Mouse (Mus musculus): ENCODE measurements around the gene Gm20449. TPM values are rescaled to one million over a fixed set of nuclear protein-coding genes. Genes with fewer than 3 reads are reported as not detected.
"Not testable (repeated sequence)": the region's sequence is repeated elsewhere in the genome, so short reads cannot be mapped to it uniquely, and the experiment has no call there.

The Gm20449 gene
- under 1 TPM; 0.18 to 0.27 TPM for total RNA-seq (2021)

DNA sequence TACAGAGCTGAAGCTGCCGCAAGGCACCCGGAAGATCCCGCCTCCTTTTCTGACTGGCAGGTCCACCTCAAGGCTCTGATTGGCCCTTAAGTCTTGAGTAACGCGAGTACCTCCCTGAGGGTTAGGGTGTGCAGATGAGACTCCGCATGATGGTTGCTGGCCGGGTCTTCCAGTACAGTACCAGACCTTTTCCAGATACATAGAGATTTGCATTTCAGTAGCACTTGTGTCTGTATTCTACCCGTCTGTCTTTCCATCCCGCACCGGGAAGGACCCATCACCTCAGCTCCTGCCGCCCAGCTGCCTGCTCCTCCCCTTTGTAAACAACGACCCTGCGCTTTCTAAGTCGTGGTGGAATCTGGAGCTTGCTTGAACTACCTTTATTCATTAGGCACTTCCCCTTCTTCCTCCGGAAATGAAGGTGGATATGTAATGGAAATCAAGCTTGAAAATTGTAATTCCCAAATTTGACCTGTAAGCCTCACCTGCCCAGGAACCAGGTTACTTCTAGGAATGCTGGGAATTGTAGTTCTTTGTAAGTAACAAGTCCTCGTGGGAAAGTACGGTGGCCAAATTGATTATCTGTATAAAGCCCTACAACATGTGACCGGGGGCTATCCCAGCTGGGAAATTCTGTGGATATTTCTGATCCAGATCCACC, at the start of gene Gm20449, which contains the start of gene AW146154:
Gene Gm20449 (minus strand): TSS at position 29 of the 661 bp plus-strand sequence.
Gene AW146154 (minus strand): TSS at position 502 of the 661 bp plus-strand sequence.
- intact Hi-C loops (cut with DNase I): loop anchor here (1.0 to 5.0 kb wide), 4 partner anchors 98 to 1782 kb away; partner anchors contain the start of genes AI987944 and Zfp788
- peak; percentile 99 to 100 for DNase-seq (ENCODE audit: low spot score in 2 of 2)

DNA sequence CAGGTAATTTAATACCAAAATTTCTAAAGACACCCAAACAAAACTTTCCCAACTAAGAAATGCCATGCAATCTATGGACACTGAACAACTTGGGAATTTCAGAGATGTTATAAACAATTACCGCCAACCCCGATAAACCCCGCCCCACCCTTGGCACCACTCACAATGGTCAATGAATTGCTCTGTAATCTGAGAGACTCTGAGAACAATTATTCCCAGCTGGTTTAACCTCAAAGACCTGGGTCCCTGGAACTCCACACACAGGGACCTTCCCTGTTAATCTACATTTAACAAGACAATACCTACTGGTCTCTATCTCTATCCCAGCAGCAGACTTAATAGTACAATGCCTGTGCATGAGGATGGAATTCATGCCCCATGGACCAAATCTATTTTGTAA, 13.5 kb upstream of the Gm20449 start:
- DNase-seq (ENCODE audit: low spot score in 2 of 2): no peak
- intact Hi-C loops (cut with DNase I): no loop called here

DNA sequence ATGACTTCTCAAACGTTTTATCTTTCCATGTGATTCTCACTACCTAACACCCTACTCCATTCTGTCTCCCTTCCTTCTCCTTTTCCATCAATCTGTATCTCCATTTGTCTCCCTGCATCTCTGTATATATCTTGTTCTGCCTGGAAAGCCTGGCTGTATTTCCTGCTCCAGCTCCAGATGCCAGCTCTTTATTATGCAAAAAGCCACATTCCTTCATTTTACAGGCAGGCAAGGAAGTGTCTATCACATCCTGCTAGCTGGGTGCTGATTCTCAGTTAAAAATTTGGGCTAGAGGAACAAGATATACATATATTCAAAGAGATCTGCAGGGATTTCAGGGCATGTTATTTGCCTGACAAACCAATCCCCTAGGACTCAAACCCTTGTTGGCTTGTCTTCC, 13.0 kb upstream of the Gm20449 start:
- intact Hi-C loops (cut with DNase I): no loop called here
- no peak for DNase-seq (ENCODE audit: low spot score in 2 of 2)

DNA sequence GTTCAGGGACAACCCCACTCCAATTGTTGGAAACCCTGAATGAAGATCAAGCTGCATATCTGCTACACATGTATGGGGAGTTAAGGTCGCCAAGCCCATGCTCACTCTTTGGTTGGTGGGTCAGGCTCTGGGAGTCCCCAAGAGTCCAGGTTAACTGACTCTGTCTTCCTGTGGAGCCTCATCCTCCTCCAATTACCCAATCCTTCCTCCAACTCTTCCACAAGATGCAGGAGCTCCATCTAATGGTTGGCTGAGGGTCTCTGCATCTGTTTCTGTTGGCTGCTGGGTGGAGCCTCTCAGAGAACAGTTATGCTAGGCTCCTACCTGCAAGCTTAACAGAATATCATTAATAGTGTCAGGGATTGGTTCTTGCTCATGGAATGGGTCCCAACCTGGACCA, 3.2 kb upstream of the Gm20449 start:
- intact Hi-C loops (cut with DNase I): loop anchor here (1.0 to 5.0 kb wide), 2 partner anchors 9 to 1785 kb away; no protein-coding TSS in a partner anchor
- DNase-seq (ENCODE audit: low spot score in 2 of 2): no peak

DNA sequence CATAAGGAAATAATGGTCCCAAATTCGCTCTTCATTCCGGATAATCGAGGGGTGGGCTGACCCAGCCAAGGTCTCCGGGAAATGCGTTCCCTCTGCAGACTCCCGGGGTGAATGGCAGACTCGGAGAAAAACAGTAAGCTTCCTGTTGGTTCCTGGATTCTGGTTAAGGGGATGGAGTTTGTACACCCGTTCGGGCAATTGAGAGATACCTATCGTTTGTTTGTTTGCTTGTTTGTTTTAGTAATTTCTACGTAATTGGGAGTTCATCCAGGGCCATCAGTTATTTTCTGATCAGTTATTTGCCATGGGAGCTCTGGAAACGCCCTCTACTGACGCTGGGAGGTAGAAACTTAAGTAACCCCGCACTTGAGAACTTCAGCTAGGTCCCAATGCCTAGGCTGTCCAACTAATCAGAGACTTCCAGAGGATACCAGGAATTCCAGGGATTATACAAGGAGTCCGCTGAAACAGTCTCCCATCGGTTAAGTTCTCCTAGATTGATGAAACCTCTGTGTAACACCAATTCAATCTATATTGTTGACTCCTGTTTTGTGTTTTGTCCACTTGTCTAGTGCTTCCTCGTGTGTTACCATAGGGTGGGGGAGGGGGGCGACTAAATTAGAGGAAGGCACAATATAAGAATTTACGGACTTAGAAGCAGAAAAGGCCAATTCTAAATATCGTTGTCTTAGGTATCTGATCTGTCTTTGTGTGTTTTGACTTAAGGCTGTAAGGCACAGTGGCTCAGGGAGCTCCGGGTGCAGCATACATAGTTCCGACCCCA, 1.1 kb upstream of the Gm20449 start:
- peak; percentile 69 to 81 for DNase-seq (ENCODE audit: low spot score in 2 of 2)
- intact Hi-C loops (cut with DNase I): loop anchor here (1.0 to 5.0 kb wide), 2 partner anchors 97 to 1783 kb away; no protein-coding TSS in a partner anchor

- intact Hi-C loops (cut with DNase I): loop anchor here (1.0 to 2.0 kb wide), 2 partner anchors 106 to 134 kb away; partner anchors contain the start of genes AI987944 and Zfp788
- not testable (repeated sequence) for DNase-seq (ENCODE audit: low spot score in 2 of 2)
These were observed 214 bp downstream of the Gm20449 start for GRCm38 (mm10) chr7:41499018-41499388.

DNA sequence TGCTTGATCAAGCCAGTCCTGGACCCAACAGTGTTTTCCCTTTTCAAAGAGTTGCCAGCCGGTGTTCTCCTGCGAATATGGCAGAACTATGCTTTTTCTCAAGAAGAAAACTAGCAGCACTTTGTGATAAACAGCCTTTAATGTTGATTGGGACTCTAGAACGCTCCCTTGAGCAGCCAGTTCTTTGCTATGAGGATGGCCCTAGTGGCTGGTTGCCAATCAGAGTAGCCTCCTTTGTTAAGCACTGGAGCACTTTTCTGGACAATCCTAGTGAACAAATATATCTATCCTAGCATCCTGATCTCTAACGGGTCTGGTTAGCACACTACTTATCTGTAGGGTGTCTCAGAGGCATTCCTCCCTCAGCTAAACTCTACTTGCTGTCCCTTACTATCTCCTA, 753 bp downstream of the Gm20449 start:
- intact Hi-C loops (cut with DNase I): loop anchor here (2.0 kb wide), 1 partner anchor 134 kb away; the partner anchor contains the start of gene Zfp788
- DNase-seq (ENCODE audit: low spot score in 2 of 2): not testable (repeated sequence)

GRCm38 (mm10) chr7:41497871-41498270, 1.3 kb downstream of the Gm20449 start:
- intact Hi-C loops (cut with DNase I): loop anchor here (2.0 kb wide), 1 partner anchor 135 kb away; the partner anchor contains the start of gene Zfp788
- DNase-seq (ENCODE audit: low spot score in 2 of 2): no peak

GRCm38 (mm10) chr7:41451864-41452263, 47.4 kb downstream of the Gm20449 start:
- intact Hi-C loops (cut with DNase I): no loop called here

GRCm38 (mm10) chr7:41448596-41448995, 50.6 kb downstream of the Gm20449 start, which contains the start of gene Vmn2r57:
Gene Vmn2r57, minus strand, starts transcription at chr7:41448696.
- DNase-seq (ENCODE audit: low spot score in 2 of 2); intact Hi-C loops (cut with DNase I): not testable (repeated sequence)

More at GRCm38 (mm10) chr7:41451864-41452263, 47.4 kb downstream of the Gm20449 start:
- DNase-seq (ENCODE audit: low spot score in 2 of 2): no peak

DNA sequence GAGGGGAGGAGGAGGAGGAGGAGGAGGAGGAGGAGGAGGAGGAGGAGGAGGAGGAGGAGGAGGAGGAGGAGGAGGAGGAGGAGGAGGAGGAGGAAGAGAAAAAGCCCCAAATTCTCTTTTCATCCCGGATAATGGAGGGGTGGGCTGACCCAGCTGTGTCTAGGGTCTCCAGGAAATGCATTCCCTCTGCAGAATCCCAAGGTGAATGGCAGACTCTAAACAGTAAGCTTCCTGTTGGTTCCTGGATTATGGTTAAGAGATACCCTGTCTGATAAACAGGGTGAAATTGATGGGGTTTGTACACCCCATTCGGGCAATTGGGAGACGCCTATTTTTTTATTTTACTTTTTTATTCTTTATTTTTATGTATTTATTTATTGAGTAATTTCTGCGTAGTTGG, 105.1 kb downstream of the Gm20449 start:
- no peak for DNase-seq (ENCODE audit: low spot score in 2 of 2)
- intact Hi-C loops (cut with DNase I): loop anchor here (5.0 to 10.0 kb wide), 2 partner anchors 203 to 241 kb away; partner anchors contain the start of genes 2610021A01Rik and Zfp788

- intact Hi-C loops (cut with DNase I): loop anchor here (1.0 to 10.0 kb wide), 3 partner anchors 106 to 241 kb away; partner anchors contain the start of genes 2610021A01Rik, AW146154, Gm20449 and Zfp788
These were observed 105.9 kb downstream of the Gm20449 start, which contains the start of gene AI987944 for GRCm38 (mm10) chr7:41393048-41393971. Gene AI987944, minus strand, starts transcription at chr7:41393379.

More at GRCm38 (mm10) chr7:41393048-41393971, 105.9 kb downstream of the Gm20449 start, which contains the start of gene AI987944:
- DNase-seq (ENCODE audit: low spot score in 2 of 2): peak; percentile 85 to 94

Other genes with a start within 250 kb of the Gm20449 start
- 10 to 100 TPM in 1 of 2 experiments, 1 to 10 TPM in 1; 8.7 to 11.6 TPM for gene AI987944, start 106.0 kb downstream of the Gm20449 start, total RNA-seq (2021)
- gene Vmn2r57, start 50.7 kb downstream of the Gm20449 start, total RNA-seq (2021): under 1 TPM; 0.34 to 0.41 TPM
- 1 to 10 TPM; 8.3 TPM for gene AW146154, start 473 bp upstream of the Gm20449 start, total RNA-seq (2021)
- not detected for gene Gm6871, start 74.2 kb upstream of the Gm20449 start, total RNA-seq (2021)
- gene 2610021A01Rik, start 99.8 kb upstream of the Gm20449 start, total RNA-seq (2021): 10 to 100 TPM; 32.9 to 33.3 TPM
- 10 to 100 TPM; 36.4 to 38.1 TPM for gene Zfp788, start 133.8 kb upstream of the Gm20449 start, total RNA-seq (2021)